Mouse (Mus musculus) layer of hippocampus, postnatal 14 days (tissue): Measurements from ENCODE around the gene Ssh2. TPM values are rescaled to one million over a fixed set of nuclear protein-coding genes. Genes with fewer than 3 reads are reported as not detected.

Experiments
- DNase-seq, 2 experiments: peaks; one replicate each; pipeline ENCODE4 v3.0.0; 2021 to 2022; ENCODE audit warnings: low spot score in 2 of 2, mixed read lengths in 1 of 2
- total RNA-seq, 2 experiments: library from RNA; stranded (reverse); gene quantifications; 2 replicates each; pipeline ENCODE4 v1.2.3; 2021

Gene Ssh2
- total RNA-seq, 2 experiments from 2014 or later: 42.1 to 43.1 TPM

- peak in 1 of 2 experiments; percentile 59 for DNase-seq
Measured at GRCm38 (mm10) chr11:77456866-77457265, 240.8 kb downstream of the Ssh2 start.

DNA sequence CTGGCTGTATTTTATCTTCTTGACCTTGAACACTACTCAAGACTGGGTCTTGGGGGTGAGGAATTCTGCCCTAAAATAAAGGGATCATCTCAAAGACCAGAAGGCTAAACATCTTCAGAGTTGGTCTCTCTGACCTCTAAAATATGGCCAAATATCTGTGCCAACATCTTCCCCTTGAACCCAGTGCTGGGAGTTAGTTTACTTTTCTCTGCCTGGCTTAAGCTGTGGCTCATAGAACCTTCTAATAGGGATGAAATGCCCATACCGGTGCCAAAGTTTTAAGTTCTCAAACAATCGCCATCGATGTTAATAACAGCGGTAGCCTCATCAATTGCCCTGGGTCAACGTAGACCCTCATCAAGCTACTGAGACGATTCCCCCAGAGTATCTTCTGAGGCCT is 245.8 kb downstream of the Ssh2 start:
- no peak for DNase-seq

DNA sequence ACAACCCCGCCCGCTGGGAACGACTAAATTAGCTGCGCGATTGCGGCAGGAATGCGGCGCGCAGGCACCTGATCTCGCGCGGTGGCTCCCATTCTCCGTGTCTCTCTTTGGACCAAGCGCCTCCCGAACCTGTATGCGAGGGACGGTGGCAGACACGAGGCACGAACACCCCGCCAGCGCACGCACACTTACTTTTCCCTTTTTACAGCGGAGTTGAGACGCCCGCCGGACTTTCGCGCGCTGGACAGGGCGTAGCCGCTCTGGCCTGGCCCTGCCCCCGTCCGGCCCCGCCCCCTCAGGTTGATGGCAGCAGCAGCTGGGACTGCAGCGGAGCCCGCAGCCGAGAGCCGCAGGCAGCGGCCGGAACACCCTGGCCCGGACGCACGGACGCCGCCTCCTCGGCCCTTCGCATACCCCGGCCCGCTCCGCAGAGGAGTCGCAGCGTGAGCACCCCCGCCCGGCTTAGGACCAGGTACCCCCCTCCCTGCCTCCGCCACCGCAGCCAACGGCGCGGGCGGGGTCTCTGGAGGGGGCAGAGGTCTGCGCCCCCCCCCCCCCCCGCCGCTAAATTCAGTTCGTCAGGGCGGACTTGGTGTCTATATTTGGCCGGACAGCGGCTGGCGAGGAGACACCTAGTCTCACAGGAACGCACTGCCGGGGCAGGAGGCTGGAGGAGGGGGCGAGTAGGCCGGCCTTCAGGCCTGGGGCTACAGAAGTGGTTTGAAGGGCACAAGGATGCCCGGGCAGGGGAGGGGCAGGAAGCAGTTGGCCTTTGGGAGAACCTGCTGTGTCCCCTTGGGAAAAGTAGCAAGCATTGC is 246.4 kb downstream of the Ssh2 start, which contains the start of gene Coro6:
TSS of gene Coro6 (plus strand) at position 129 of the 818 bp plus-strand sequence.
- DNase-seq: no peak

GRCm38 (mm10) chr11:77463101-77463445 is 247.0 kb downstream of the Ssh2 start:
- DNase-seq: no peak

DNA sequence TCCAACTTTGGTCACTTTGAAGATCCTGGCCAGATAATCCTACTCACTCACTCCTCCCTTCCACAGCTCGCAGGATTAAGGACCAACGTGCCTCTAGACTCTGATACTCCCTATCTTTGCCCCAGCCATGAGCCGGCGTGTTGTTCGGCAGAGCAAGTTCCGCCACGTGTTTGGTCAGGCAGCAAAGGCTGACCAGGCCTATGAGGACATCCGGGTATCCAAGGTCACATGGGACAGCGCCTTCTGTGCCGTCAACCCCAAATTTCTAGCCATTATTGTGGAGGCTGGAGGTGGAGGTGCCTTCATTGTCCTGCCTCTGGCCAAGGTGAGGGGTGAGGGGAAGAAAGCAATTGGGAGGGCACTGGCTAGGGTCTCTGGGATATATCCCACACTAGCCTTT is 247.7 kb downstream of the Ssh2 start:
- no peak for DNase-seq

- no peak for DNase-seq
Measured at GRCm38 (mm10) chr11:77464684-77465083, 248.6 kb downstream of the Ssh2 start.

DNA sequence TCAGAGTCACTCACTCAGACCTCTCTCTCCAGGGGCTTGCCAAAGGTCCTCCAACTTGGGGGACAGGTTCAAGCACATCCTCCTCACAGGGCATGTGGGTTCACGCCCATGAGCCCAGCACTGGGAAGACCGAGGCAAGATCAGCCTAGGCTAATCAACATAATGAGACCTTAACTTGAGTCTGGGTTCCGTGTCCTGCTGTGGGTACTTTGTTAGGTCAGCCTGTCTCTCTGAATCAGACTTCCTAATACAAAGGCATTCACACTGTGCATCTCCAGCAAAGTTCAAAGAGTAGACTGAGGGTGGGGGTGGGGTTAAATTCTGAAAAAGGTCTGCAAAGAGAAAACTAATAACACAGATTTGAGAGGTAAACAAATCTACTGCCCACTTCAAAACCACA is 249.0 kb downstream of the Ssh2 start:
- no peak for DNase-seq

GRCm38 (mm10) chr11:77466544-77466943 is 250.5 kb downstream of the Ssh2 start:
- no peak for DNase-seq

GRCm38 (mm10) chr11:77467157-77467556 is 251.1 kb downstream of the Ssh2 start:
- peak; percentile 62 to 63 for DNase-seq

DNA sequence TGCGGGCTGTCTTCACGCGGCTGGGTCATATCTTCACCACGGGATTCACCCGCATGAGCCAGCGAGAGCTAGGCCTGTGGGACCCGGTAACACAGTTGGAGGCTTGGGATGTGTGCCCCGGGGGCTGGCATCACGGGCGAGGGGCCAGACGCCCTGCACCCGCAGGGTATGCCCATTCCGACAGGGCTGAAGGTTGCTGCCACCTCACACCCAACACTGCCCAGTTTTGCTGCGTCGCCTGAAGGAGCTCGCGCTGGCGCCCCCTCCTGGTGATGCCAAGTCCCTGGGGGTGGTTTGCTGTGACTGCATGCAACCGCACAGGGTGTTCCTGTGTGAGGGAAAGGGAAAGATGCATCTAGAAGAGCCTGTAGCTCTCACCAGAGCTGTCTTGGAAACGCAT is 251.7 kb downstream of the Ssh2 start:
- DNase-seq: peak; percentile 71 to 77

DNA sequence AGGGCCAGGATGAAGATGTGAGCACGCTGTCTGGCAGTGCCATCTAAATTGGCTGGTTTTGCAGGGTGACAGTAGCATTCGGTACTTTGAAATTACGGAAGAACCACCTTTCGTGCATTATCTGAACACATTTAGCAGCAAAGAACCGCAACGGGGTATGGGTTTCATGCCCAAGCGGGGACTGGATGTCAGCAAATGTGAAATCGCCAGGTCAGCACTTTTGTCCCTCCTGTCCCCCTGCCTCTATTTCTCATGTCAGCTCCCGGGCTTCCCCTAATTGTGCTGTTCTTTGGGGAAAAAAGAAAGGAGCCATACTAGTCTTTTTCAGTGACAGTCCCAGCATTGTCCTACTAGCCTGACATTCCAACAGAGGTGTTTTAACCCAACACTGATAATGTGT is 252.3 kb downstream of the Ssh2 start:
- no peak for DNase-seq

DNA sequence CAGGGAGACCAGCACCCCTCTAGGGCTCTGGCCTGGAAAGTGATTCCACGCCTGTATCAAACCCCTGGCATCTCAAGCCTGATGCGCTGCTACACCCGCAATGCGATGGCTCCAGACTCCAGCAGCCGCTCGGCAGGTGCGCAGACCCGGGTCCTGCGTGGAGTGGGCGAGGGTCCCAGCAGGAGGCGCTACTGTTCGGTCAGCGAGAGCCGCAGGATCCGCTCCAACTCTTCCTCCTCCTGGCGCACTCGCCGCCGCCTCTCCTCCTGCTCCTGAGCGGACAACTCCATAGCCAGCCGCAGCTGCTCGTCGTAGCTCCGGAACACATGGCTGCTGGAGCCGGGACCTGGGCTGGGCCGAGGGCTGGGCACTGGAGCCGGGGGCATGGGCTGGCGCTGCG is 255.3 kb downstream of the Ssh2 start:
- no peak for DNase-seq

DNA sequence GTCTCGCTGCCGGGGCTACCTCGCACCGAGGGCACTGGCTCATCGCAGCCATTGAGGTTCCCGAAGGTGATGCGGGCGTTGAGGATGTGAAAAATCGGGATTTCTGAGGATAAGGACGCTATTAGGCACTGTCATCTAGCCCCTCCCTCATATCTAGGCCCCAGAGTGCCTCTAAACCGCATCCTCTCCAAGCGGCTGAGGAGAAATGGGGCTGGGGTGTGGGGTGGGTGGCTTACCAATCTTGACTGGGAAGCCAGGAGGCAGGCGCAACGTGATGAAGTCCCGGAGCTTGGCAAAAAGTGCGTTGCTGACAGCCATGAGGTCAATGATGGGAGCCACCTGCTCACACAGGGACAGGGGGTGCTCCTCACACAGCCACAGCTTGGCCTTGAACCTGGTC is 256.7 kb downstream of the Ssh2 start:
- DNase-seq: no peak

GRCm38 (mm10) chr11:77476216-77476615 is 260.1 kb downstream of the Ssh2 start:
- DNase-seq: no peak

DNA sequence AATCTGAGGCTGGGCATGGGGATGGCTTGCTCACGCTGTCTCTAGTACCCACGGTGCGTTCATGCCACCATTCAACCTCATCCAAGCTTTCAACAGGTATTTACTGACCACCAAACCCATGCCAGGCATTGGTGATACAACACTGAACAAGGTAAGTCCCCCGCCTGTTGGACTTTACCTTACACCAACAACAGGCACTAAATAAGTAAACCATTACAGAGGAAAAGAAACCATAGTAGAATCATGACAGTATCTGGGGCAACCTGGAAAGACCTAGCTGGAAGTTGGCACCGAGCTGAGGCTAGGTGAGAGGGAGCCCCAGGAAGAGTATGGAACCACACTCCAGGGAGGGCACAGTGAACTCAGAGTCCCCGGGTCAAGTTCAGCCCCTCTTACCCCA is 260.8 kb downstream of the Ssh2 start:
- DNase-seq: no peak

DNA sequence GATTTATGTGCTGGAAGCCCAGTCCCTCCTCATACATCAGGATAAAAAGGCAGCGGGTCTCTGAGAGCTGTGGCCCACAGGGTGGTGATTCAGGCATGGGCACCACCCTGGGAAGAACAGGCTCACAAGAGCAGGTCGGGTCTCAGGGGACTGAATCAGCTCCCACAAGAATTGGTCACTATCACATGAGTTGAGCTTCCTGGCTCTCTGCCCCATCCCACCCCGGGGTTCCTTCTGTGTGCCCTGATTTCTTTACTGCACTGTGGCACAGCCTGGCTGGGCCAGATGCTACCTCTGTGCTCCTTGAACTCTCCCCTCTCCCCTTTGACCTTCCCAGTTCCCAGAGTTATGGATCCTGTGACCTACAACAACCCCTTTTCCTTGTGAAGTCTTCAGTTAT is 267.0 kb downstream of the Ssh2 start:
- no peak for DNase-seq

- DNase-seq: no peak
Measured at GRCm38 (mm10) chr11:77483510-77484255, 267.6 kb downstream of the Ssh2 start.

DNA sequence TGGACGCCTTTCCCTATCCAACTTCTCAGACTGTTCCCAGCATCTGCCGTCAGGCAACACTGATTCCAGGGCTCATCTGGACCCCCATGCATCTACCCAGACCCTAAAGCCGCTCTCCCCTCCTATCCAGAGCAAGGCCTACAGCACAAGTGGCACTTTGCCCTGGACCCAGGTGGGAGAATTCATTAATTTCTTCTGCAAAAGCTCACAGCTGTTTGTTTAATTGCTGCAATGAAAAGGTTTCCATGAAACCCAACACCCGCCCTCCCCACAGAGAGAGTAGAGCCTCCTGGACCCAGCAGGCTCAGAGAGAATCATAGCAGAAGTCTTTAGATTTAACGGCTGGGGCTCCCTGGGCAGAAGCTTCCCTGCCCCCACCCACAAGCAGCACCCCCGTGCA is 269.1 kb downstream of the Ssh2 start:
- no peak for DNase-seq

DNA sequence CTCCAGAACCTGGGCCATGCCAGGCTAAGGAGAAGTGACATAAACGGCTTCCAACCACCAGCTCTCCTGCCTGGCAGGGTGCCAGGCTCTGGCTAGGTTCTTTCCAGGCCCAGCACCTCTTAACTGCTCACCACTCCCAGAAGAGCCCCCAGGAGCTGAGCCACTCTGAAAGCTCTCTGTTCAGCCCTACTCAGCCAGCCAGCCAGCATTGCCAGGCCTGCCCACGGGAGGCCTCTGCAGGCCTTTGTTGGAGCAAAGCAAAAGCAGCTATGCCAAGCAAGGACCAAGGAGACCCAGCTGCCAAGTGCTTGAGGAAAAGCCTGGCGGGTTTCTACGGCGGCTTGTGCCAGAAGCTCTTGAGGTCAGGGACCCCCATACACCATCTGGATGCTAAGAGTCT is 270.7 kb downstream of the Ssh2 start:
- DNase-seq: peak; percentile 56 to 76

- DNase-seq: no peak
Measured at GRCm38 (mm10) chr11:77488771-77489581, 272.9 kb downstream of the Ssh2 start.

DNA sequence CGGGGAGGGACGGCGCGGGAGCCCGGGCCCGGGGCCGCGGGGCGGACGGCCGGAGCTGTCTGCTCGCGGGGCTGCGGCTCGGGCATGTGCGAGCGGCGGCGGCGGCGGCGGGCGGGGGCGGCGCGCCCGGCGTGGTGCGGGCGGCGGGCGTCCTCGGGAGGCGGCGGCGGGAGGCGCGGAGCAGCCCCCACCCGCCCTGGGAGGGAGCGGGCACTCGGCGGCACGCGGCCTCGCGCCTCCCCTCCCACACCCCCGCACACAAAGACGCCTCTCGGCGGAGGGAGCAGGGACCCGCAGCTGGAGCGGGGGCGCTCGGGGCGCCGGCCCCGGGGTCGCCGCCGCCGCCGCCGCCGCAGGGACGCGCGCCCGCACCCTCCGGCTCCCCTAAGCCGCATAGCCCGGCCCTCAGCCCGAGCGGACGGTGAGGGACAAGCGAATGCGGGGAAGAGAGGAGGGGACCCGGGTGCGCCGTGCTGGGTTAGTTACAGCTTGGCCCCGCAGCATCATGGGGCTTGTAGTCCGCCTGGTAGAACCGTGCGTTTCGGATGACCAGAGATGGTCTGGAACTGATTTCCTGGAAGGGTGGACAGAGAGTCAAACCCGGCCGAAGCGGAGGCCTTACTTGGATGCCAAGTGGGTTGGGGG is 273.6 kb downstream of the Ssh2 start, which contains the start of gene Ankrd13b:
TSS of gene Ankrd13b (minus strand) at position 88 of the 645 bp plus-strand sequence.
- DNase-seq: peak; percentile 76 to 83
